Mouse (Mus musculus): ENCODE measurements around the gene Camkv.

Gene Camkv

GRCm38 (mm10) chr9:107935374-107935773 is at the start of gene Camkv:
Gene Camkv, plus strand, starts transcription at chr9:107935674.
- DNase-seq (ENCODE audit: low spot score in 2 of 2): no peak

- peak; percentile 85 to 87 for DNase-seq (ENCODE audit: low spot score in 2 of 2)
Measured at GRCm38 (mm10) chr9:107887804-107888266, 47.6 kb upstream of the Camkv start, which contains the start of gene Mon1a. Gene Mon1a, plus strand, starts transcription at chr9:107888151.

- no peak for DNase-seq (ENCODE audit: low spot score in 2 of 2)
Measured at GRCm38 (mm10) chr9:107888267-107888850, 47.1 kb upstream of the Camkv start.

GRCm38 (mm10) chr9:107890260-107890659 is 45.2 kb upstream of the Camkv start:
- no peak for DNase-seq (ENCODE audit: low spot score in 2 of 2)

GRCm38 (mm10) chr9:107891023-107891422 is 44.5 kb upstream of the Camkv start:
- no peak for DNase-seq (ENCODE audit: low spot score in 2 of 2)

- DNase-seq (ENCODE audit: low spot score in 2 of 2): no peak
Measured at GRCm38 (mm10) chr9:107898563-107898962, 36.9 kb upstream of the Camkv start.

GRCm38 (mm10) chr9:107899855-107900254 is 35.6 kb upstream of the Camkv start:
- no peak for DNase-seq (ENCODE audit: low spot score in 2 of 2)

- peak; percentile 84 to 87 for DNase-seq (ENCODE audit: low spot score in 2 of 2)
Measured at GRCm38 (mm10) chr9:107900840-107901626, 34.4 kb upstream of the Camkv start.

GRCm38 (mm10) chr9:107901627-107901914 is 33.9 kb upstream of the Camkv start:
- DNase-seq (ENCODE audit: low spot score in 2 of 2): no peak

- peak; percentile 92 to 95 for DNase-seq (ENCODE audit: low spot score in 2 of 2)
Measured at GRCm38 (mm10) chr9:107904726-107905125, 30.7 kb upstream of the Camkv start.

GRCm38 (mm10) chr9:107906252-107906966 is 29.1 kb upstream of the Camkv start, which contains the start of gene Mst1r:
Gene Mst1r, plus strand, starts transcription at chr9:107906873.
- DNase-seq (ENCODE audit: low spot score in 2 of 2): no peak

- DNase-seq (ENCODE audit: low spot score in 2 of 2): no peak
Measured at GRCm38 (mm10) chr9:107906967-107907800, 28.3 kb upstream of the Camkv start.

- DNase-seq (ENCODE audit: low spot score in 2 of 2): no peak
Measured at GRCm38 (mm10) chr9:107907801-107908120, 27.7 kb upstream of the Camkv start.

- no peak for DNase-seq (ENCODE audit: low spot score in 2 of 2)
Measured at GRCm38 (mm10) chr9:107908410-107909158, 26.9 kb upstream of the Camkv start.

- DNase-seq (ENCODE audit: low spot score in 2 of 2): no peak
Measured at GRCm38 (mm10) chr9:107910025-107910769, 25.3 kb upstream of the Camkv start.

GRCm38 (mm10) chr9:107914764-107915420 is 20.6 kb upstream of the Camkv start:
- no peak for DNase-seq (ENCODE audit: low spot score in 2 of 2)

GRCm38 (mm10) chr9:107917895-107918608 is 17.4 kb upstream of the Camkv start:
- DNase-seq (ENCODE audit: low spot score in 2 of 2): peak in 1 of 2 experiments; percentile 56

GRCm38 (mm10) chr9:107918884-107919283 is 16.6 kb upstream of the Camkv start:
- no peak for DNase-seq (ENCODE audit: low spot score in 2 of 2)

- DNase-seq (ENCODE audit: low spot score in 2 of 2): no peak
Measured at GRCm38 (mm10) chr9:107919441-107919840, 16.0 kb upstream of the Camkv start.

Measured in right cerebral cortex, adult 2 months (tissue).